12 mouse cellular contexts compared by ENCODE assay signal in genomic region chr4:85842113-85842512, GRCm38 (mm10).
A peak's percentile ranks its signal among the peaks of the same experiment; 100 is the strongest.
DNase-seq lines count a peak whose midpoint lies in the region; ATAC-seq and TF ChIP-seq lines count a peak whose summit lies in the region.
"Had no signal": no experiment of that assay in that cellular context is flagged by ENCODE, and none has a peak within 500 bp of the region (broad histone marks: within the 10 kb centered on the region; RNA-seq: fewer than 3 reads in every experiment).

No protein-coding gene starts in this region.

- H3K4me1 ChIP-seq in hindbrain, postnatal 0 days (ENCODE audit: insufficient read depth, low read length): no peaks in the 10 kb centered on the region

- no peak overlapping the region for H3K4me2 ChIP-seq in hindbrain, postnatal 0 days (ENCODE audit: low read depth, low read length)
- H3K4me2 ChIP-seq: heart, embryonic 15.5 days had no signal

- peak; percentile 61; the same call in 1 of the 2 replicates for ATAC-seq in hindbrain, postnatal 0 days
- ATAC-seq: CD4-positive, CD25-positive, alpha-beta regulatory T cell, adult 4 months had no signal

- H3K27ac ChIP-seq in hindbrain, postnatal 0 days: no peak overlapping the region; the same call in 1 of the 2 replicates
- H3K27ac ChIP-seq: heart, embryonic 15.5 days had no signal

- DNase-seq in gastrocnemius, postnatal 10 days: peak; percentile 13
- DNase-seq in gastrocnemius, adult 8-10 months (ENCODE audit: low spot score in 2 of 2): no peak
- peak; percentile 11 for DNase-seq in lung, postnatal 36 days
- no peak for DNase-seq in lung, postnatal 10 days
- DNase-seq in cerebellum, adult 11-12 months: peak; percentile 82
- peak; percentile 77 for DNase-seq in hindbrain, postnatal 0 days (ENCODE audit: low spot score)
- DNase-seq in spleen, postnatal 10 days (ENCODE audit: low spot score in 2 of 2): no peak
- DNase-seq in thymus, postnatal 0 days (ENCODE audit: low spot score): no peak
- DNase-seq: lung, postnatal 4 days had no signal

- no peak for TF ChIP-seq CTCF in hindbrain, postnatal 0 days (IDR thresholded peaks at IDR 0.05; ENCODE audit: low read depth)

- no peaks in the 10 kb centered on the region for H3K9me3 ChIP-seq in hindbrain, postnatal 0 days (ENCODE audit: low read length)
- H3K9me3 ChIP-seq: heart, embryonic 15.5 days had no signal

- WGBS in hindbrain, postnatal 0 days: 32% methylated on average over 9 of the region's 9 CpGs

- H3K27me3 ChIP-seq in hindbrain, postnatal 0 days (ENCODE audit: insufficient read depth, low read length): no peaks in the 10 kb centered on the region
- H3K27me3 ChIP-seq: heart, embryonic 15.5 days had no signal

- H3K4me3 ChIP-seq in hindbrain, postnatal 0 days (ENCODE audit: low read length): no peak overlapping the region
- H3K4me3 ChIP-seq: erythroblast, embryonic 14.5 days; heart, embryonic 15.5 days had no signal

- no peak overlapping the region for H3K9ac ChIP-seq in hindbrain, postnatal 0 days (replicated peaks; ENCODE audit: low read length)
- H3K9ac ChIP-seq: heart, embryonic 15.5 days had no signal

- H3K36me3 ChIP-seq in hindbrain, postnatal 0 days (ENCODE audit: insufficient read depth, low read length): no peaks in the 10 kb centered on the region
- H3K36me3 ChIP-seq: heart, embryonic 15.5 days had no signal

Comparison
In these comparisons a context has a peak if more than half of its experiments do, and no peak if none do; other contexts are left out.
1. DNase-seq: peak in gastrocnemius, postnatal 10 days (single experiment), lung, postnatal 36 days (single experiment), cerebellum, adult 11-12 months (single experiment) and hindbrain, postnatal 0 days (single experiment); none in gastrocnemius, adult 8-10 months (0 of 2), lung, postnatal 10 days (single experiment), spleen, postnatal 10 days (0 of 2) and thymus, postnatal 0 days (single experiment).